ENCODE assay signal across 8 mouse cellular contexts in the genomic region with DNA sequence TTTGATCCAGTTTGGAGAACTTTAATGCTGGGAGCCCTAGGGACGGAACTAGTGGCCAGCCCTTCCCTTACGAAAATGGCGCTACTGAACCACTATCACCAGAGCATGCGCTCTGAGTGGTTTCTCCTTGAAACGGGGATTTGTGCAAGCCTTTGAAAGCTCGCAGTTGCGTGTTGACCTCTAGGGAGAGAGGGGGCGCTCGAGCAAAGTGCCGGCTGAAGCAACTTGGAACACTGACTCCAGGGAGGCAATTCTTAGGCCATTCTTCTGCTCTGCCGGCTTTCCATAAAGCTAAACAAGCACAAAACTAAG. TPM values are rescaled to one million over a fixed set of nuclear protein-coding genes. Genes with fewer than 3 reads are reported as not detected.
A peak's percentile ranks its signal among the peaks of the same experiment; 100 is the strongest.
DNase-seq lines count a peak whose midpoint lies in the region; ATAC-seq and TF ChIP-seq lines count a peak whose summit lies in the region.

No protein-coding gene starts in this region.

- peak overlapping the region; percentile 96 for H3K4me3 ChIP-seq in E14TG2a.4 (replicated peaks; ENCODE audit: low read length)
- H3K4me3 ChIP-seq in forebrain, embryonic 12.5 days (replicated peaks) = peak overlapping the region; percentile 64
- H3K4me3 ChIP-seq in heart, postnatal 0 days (ENCODE audit: low read depth, low read length) = peak overlapping the region; percentile 85
- H3K4me3 ChIP-seq in liver, embryonic 16.5 days (ENCODE audit: low read depth, low read length) = peak overlapping the region; percentile 84
- H3K4me3 ChIP-seq in neural tube, embryonic 13.5 days = peak overlapping the region; percentile 98
- peak overlapping the region; percentile 90 for H3K4me3 ChIP-seq in testis, adult 2 months (ENCODE audit: control insufficient read depth, low read depth, low read length)

- peak; percentile 92 for DNase-seq in c-Kit-positive CD71-positive TER-119-negative erythroid progenitor cells, embryonic 14.5 days (ENCODE audit: low read depth)
- peak; percentile 97 for DNase-seq in heart, postnatal 0 days (ENCODE audit: low spot score)
- DNase-seq in kidney, postnatal 4 days = peak; percentile 86 to 92

- TF ChIP-seq POLR2A in testis, adult 2 months (IDR thresholded peaks at IDR 0.05; ENCODE audit: control insufficient read depth, low read depth, low read length) = no peak; the same call in 1 of the 2 replicates

- peaks cover 20% of the 10 kb centered on the region for H3K27me3 ChIP-seq in E14TG2a.4 (ENCODE audit: insufficient read depth, low read length)
- no peaks in the 10 kb centered on the region for H3K27me3 ChIP-seq in forebrain, embryonic 12.5 days
- H3K27me3 ChIP-seq in heart, postnatal 0 days (ENCODE audit: control insufficient read depth, insufficient read depth, low read length) = no peaks in the 10 kb centered on the region
- no peaks in the 10 kb centered on the region for H3K27me3 ChIP-seq in liver, embryonic 16.5 days (ENCODE audit: control insufficient read depth, insufficient read depth, low read depth, low read length)
- H3K27me3 ChIP-seq in neural tube, embryonic 13.5 days = no peaks in the 10 kb centered on the region
- peaks cover 8% of the 10 kb centered on the region for H3K27me3 ChIP-seq in testis, adult 2 months (ENCODE audit: control insufficient read depth, insufficient read depth, low read length)

- peak; percentile 54 for ATAC-seq in forebrain, embryonic 12.5 days (ENCODE audit: low FRiP score)
- peak; percentile 78 for ATAC-seq in heart, postnatal 0 days (ENCODE audit: insufficient read depth, low read depth)
- peak; percentile 66 for ATAC-seq in liver, embryonic 16.5 days (ENCODE audit: low read depth)
- peak; percentile 57 for ATAC-seq in neural tube, embryonic 13.5 days (ENCODE audit: low read depth)

- peak overlapping the region; percentile 84 for H3K4me2 ChIP-seq in forebrain, embryonic 12.5 days
- peak overlapping the region; percentile 98 for H3K4me2 ChIP-seq in heart, postnatal 0 days (ENCODE audit: low read depth, low read length)
- H3K4me2 ChIP-seq in liver, embryonic 16.5 days (ENCODE audit: low read depth, low read length) = peak overlapping the region; percentile 85
- peak overlapping the region; percentile 70 for H3K4me2 ChIP-seq in neural tube, embryonic 13.5 days

- under 1% methylated on average over 11 of the region's 11 CpGs for WGBS in forebrain, embryonic 12.5 days
- WGBS in heart, postnatal 0 days = under 1% methylated on average over 11 of the region's 11 CpGs
- under 1% methylated on average over 11 of the region's 11 CpGs for WGBS in liver, embryonic 16.5 days (ENCODE audit: insufficient replicate concordance)
- under 1% methylated on average over 11 of the region's 11 CpGs for WGBS in neural tube, embryonic 13.5 days

- H3K27ac ChIP-seq in forebrain, embryonic 12.5 days = peak overlapping the region; percentile 97
- peak overlapping the region; percentile 90 for H3K27ac ChIP-seq in heart, postnatal 0 days (ENCODE audit: low read depth)
- peak overlapping the region; percentile 88 for H3K27ac ChIP-seq in liver, embryonic 16.5 days (ENCODE audit: low read length)
- peak overlapping the region; percentile 91 for H3K27ac ChIP-seq in neural tube, embryonic 13.5 days (replicated peaks)
- H3K27ac ChIP-seq in testis, adult 2 months (ENCODE audit: control insufficient read depth, insufficient read depth, low read depth, low read length) = peak overlapping the region; percentile 52

- TF ChIP-seq EP300 in heart, postnatal 0 days (IDR thresholded peaks at IDR 0.05; ENCODE audit: low read depth) = no peak

- H3K36me3 ChIP-seq in E14TG2a.4 (ENCODE audit: insufficient read depth, low read length) = no peaks in the 10 kb centered on the region
- H3K36me3 ChIP-seq in forebrain, embryonic 12.5 days (replicated peaks) = peaks cover 4% of the 10 kb centered on the region; the same call in 1 of the 2 replicates
- H3K36me3 ChIP-seq in heart, postnatal 0 days (replicated peaks; ENCODE audit: control insufficient read depth, insufficient read depth, low read length) = no peaks in the 10 kb centered on the region
- no peaks in the 10 kb centered on the region for H3K36me3 ChIP-seq in liver, embryonic 16.5 days (ENCODE audit: control insufficient read depth, insufficient read depth)
- no peaks in the 10 kb centered on the region for H3K36me3 ChIP-seq in neural tube, embryonic 13.5 days
- no peaks in the 10 kb centered on the region for H3K36me3 ChIP-seq in testis, adult 2 months (ENCODE audit: control insufficient read depth, insufficient read depth, low read length)

- H3K4me1 ChIP-seq in E14TG2a.4 (replicated peaks; ENCODE audit: low read depth, low read length) = peaks cover 23% of the 10 kb centered on the region
- H3K4me1 ChIP-seq in forebrain, embryonic 12.5 days = peaks cover 27% of the 10 kb centered on the region
- H3K4me1 ChIP-seq in heart, postnatal 0 days (ENCODE audit: control insufficient read depth, insufficient read depth) = peaks cover 2% of the 10 kb centered on the region; the same call in 1 of the 2 replicates
- peaks cover 14% of the 10 kb centered on the region for H3K4me1 ChIP-seq in liver, embryonic 16.5 days (ENCODE audit: control insufficient read depth, low read depth, low read length)
- H3K4me1 ChIP-seq in neural tube, embryonic 13.5 days (replicated peaks) = peaks cover 34% of the 10 kb centered on the region
- H3K4me1 ChIP-seq in testis, adult 2 months (ENCODE audit: control insufficient read depth, insufficient read depth, low read length) = peaks cover 16% of the 10 kb centered on the region

- no peaks in the 10 kb centered on the region for H3K9me3 ChIP-seq in E14TG2a.4 (ENCODE audit: low read length)
- H3K9me3 ChIP-seq in forebrain, embryonic 12.5 days = no peaks in the 10 kb centered on the region
- H3K9me3 ChIP-seq in heart, postnatal 0 days (replicated peaks; ENCODE audit: control insufficient read depth, low read length) = no peaks in the 10 kb centered on the region
- no peaks in the 10 kb centered on the region for H3K9me3 ChIP-seq in liver, embryonic 16.5 days (replicated peaks; ENCODE audit: control insufficient read depth, low read length)
- H3K9me3 ChIP-seq in neural tube, embryonic 13.5 days = no peaks in the 10 kb centered on the region

- H3K9ac ChIP-seq in forebrain, embryonic 12.5 days = peak overlapping the region; percentile 82
- H3K9ac ChIP-seq in heart, postnatal 0 days (replicated peaks; ENCODE audit: low read depth, low read length) = peak overlapping the region; percentile 85; the same call in 1 of the 2 replicates
- peak overlapping the region; percentile 84 for H3K9ac ChIP-seq in liver, embryonic 16.5 days (ENCODE audit: low read depth, low read length)
- peak overlapping the region; percentile 95 for H3K9ac ChIP-seq in neural tube, embryonic 13.5 days

- TF ChIP-seq CTCF in E14TG2a.4 (conservative IDR thresholded peaks at IDR 0.05; ENCODE audit: low read length) = peak; percentile 37
- peak; percentile 62 for TF ChIP-seq CTCF in heart, postnatal 0 days (IDR thresholded peaks at IDR 0.05; ENCODE audit: low read depth)
- TF ChIP-seq CTCF in testis, adult 2 months (IDR thresholded peaks at IDR 0.05; ENCODE audit: control insufficient read depth, insufficient read depth, insufficient replicate concordance, low read depth, low read length) = peak; percentile 45; the same call in 1 of the 2 replicates

RNA-seq across cellular contexts. Expression of a gene that starts 1.1 kb away (rescaled TPM):
- 21.6 and 23.2 TPM in 2 replicates for polyA plus RNA-seq in forebrain, embryonic 12.5 days (2016; fragmentation: Nextera tagmentation; extraction: Ambion mirVana)
- 3.0 and 6.1 TPM in 2 replicates for total RNA-seq in heart, postnatal 0 days (2014; rRNA removed; ENCODE audit: low replicate concordance)
- polyA plus RNA-seq in heart, postnatal 0 days (2015; fragmentation: Nextera tagmentation; extraction: Ambion mirVana) = 2.2 and 2.5 TPM in 2 replicates
- 2.0 TPM in 2 replicates for polyA plus RNA-seq in liver, embryonic 16.5 days (2015; fragmentation: Nextera tagmentation; extraction: Ambion mirVana)
- 6.4 and 7.4 TPM in 2 replicates for polyA plus RNA-seq in neural tube, embryonic 13.5 days (2015; fragmentation: Nextera tagmentation; extraction: Ambion mirVana)
- 57.9 and 64.6 TPM in 2 replicates for polyA plus RNA-seq in testis, adult 2 months (2012; rRNA removed)

Comparison
In these comparisons a context has a peak if more than half of its experiments do, and no peak if none do; other contexts are left out.
1. Peak in every context shown above with its lines: DNase-seq, ATAC-seq, H3K4me3 ChIP-seq and H3K27ac ChIP-seq.